8 mouse cellular contexts compared by ENCODE assay signal in the genomic region with DNA sequence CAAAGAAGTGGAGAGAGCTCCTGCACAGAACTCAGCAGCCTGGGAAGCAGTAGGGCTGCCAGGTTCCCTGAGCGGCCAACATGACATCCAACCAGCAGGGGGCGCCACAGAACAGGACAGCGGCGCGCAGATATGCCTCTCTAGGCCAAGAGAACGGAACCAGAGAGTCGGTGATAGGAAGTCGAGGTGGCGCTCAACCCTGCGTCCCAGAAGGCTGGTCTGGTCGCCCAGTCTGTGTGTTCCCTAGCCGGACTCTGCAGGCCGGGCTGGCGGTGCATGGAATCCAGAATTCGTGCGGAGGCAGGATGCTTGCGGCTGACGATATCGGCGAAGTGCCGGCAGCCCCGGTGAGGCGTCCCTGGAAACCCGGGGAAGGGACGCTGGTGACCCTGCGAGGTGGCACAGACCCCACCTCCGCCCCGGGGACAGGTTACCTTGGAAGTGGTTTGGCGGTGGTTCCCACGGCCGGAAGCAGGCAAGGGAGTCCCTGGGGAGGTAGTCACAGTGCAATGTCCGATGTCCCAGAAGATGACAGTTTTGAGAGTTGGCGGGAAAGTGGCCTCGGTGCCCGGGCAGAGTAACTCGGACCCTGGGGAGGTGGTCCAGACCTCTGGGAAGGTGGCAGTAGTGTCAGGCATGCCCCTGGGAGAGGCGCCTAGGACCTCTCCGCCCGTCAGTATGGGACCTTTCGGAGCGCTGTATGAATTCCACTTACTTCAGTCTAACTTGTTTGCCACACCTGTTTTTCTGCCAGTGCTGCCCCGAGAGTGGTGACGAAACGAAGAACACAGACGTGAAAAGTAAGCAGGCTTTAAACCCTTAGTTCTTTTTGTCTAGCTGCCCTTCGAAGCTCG. TPM values are rescaled to one million over a fixed set of nuclear protein-coding genes. Genes with fewer than 3 reads are reported as not detected.
DNase-seq lines count a peak whose midpoint lies in the region; ATAC-seq lines count a peak whose summit lies in the region.

A gene (plus strand): TSS at position 176 of the 854 bp plus-strand sequence.

- DNase-seq in B cell, adult 2 months, result peak; percentile 97 to 98
- peak; percentile 97 for DNase-seq in brain, adult 2 months (ENCODE audit: low read depth, low spot score)
- peak; percentile 97 for DNase-seq in heart, embryonic 10.5 days (ENCODE audit: low spot score)
- DNase-seq in liver, result peak; percentile 95
- DNase-seq in spleen, postnatal 4 days (ENCODE audit: low spot score in 2 of 2), result peak; percentile 96 to 100

- H3K27ac ChIP-seq in heart, embryonic 10.5 days, result peak within 1 kb of the TSS; percentile 93
- peak within 1 kb of the TSS; percentile 81 for H3K27ac ChIP-seq in kidney, embryonic 15.5 days

- H3K36me3 ChIP-seq in heart, embryonic 10.5 days, result peaks cover 19% of the 10 kb centered on the region
- H3K36me3 ChIP-seq in kidney, embryonic 15.5 days, result peaks cover 28% of the 10 kb centered on the region

- no peaks in the 10 kb centered on the region for H3K27me3 ChIP-seq in heart, embryonic 10.5 days (ENCODE audit: insufficient read depth, poor library complexity, severe bottlenecking)
- H3K27me3 ChIP-seq in kidney, embryonic 15.5 days, result no peaks in the 10 kb centered on the region

- peak within 1 kb of the TSS; percentile 77 for H3K4me2 ChIP-seq in kidney, embryonic 15.5 days

- H3K4me1 ChIP-seq in heart, embryonic 10.5 days, result peaks cover 14% of the 10 kb centered on the region
- peaks cover 14% of the 10 kb centered on the region for H3K4me1 ChIP-seq in kidney, embryonic 15.5 days

- peak within 1 kb of the TSS; percentile 99 for H3K4me3 ChIP-seq in heart, embryonic 10.5 days
- peak within 1 kb of the TSS; percentile 99 for H3K4me3 ChIP-seq in kidney, embryonic 15.5 days (replicated peaks)

- WGBS in heart, embryonic 10.5 days, result 3% methylated on average over 47 of the region's 47 CpGs
- WGBS in kidney, embryonic 15.5 days, result 3% methylated on average over 47 of the region's 47 CpGs

- H3K9ac ChIP-seq in kidney, embryonic 15.5 days, result peak within 1 kb of the TSS; percentile 93

- H3K9me3 ChIP-seq in heart, embryonic 10.5 days, result no peaks in the 10 kb centered on the region
- no peaks in the 10 kb centered on the region for H3K9me3 ChIP-seq in kidney, embryonic 15.5 days (replicated peaks)

- ATAC-seq in erythroblast, adult 5-6 weeks (replicated peaks; ENCODE audit: low FRiP score, poor library complexity, severe bottlenecking), result peak; percentile 88
- peak; percentile 90 for ATAC-seq in kidney, embryonic 15.5 days (replicated peaks; ENCODE audit: low FRiP score)
- peak; percentile 96 for ATAC-seq in monocyte, adult 5-6 weeks (replicated peaks; ENCODE audit: insufficient number of reproducible peaks, low FRiP score, low TSS enrichment, poor library complexity, severe bottlenecking)

RNA-seq across cellular contexts. Expression of the gene that starts here (rescaled TPM):
- 11.3 and 13.6 TPM in 2 replicates for total RNA-seq in erythroblast, adult 5-6 weeks (2015; ENCODE audit: low replicate concordance)
- total RNA-seq in erythroblast, adult 5-6 weeks (2017; ENCODE audit: low replicate concordance), result 15.7 and 28.4 TPM in 2 replicates
- polyA plus RNA-seq in heart, embryonic 10.5 days (2016; fragmentation: Nextera tagmentation; extraction: Ambion mirVana), result 31.6 and 33.2 TPM in 2 replicates
- 40.2 and 41.9 TPM in 2 replicates for polyA plus RNA-seq in kidney, embryonic 15.5 days (2015; fragmentation: Nextera tagmentation; extraction: Ambion mirVana)
- 25.0 to 36.2 TPM (median 28.0 TPM) in 3 replicates for total RNA-seq in monocyte, adult 5-6 weeks (2017)

Comparison
In these comparisons a context has a peak if more than half of its experiments do, and no peak if none do; other contexts are left out.
1. Peak in every context shown above with its lines: DNase-seq, ATAC-seq, H3K4me3 ChIP-seq and H3K27ac ChIP-seq.